Mouse (Mus musculus) left cerebral cortex, postnatal 14 days (tissue): ENCODE results near the gene Smoc1. TPM values are rescaled to one million over a fixed set of nuclear protein-coding genes. Genes with fewer than 3 reads are reported as not detected.

Experiments used
- DNase-seq, 2 experiments: peaks; one replicate each; pipeline ENCODE4 v3.0.0; 2021 to 2022; ENCODE audit warnings: low spot score in 2 of 2, mixed read lengths in 1 of 2
- intact Hi-C: fragments of 180-260 bp; cut with DNase I; formaldehyde crosslinking; loops from one replicate; pipeline ENCODE4 v1.15.1; 2025
- total RNA-seq, 2 experiments: library from RNA; stranded (reverse); gene quantifications; 2 replicates each; pipeline ENCODE4 v1.2.3; 2021

The Smoc1 gene
- total RNA-seq, 2 experiments from 2014 or later: 6.3 to 9.0 TPM

DNA sequence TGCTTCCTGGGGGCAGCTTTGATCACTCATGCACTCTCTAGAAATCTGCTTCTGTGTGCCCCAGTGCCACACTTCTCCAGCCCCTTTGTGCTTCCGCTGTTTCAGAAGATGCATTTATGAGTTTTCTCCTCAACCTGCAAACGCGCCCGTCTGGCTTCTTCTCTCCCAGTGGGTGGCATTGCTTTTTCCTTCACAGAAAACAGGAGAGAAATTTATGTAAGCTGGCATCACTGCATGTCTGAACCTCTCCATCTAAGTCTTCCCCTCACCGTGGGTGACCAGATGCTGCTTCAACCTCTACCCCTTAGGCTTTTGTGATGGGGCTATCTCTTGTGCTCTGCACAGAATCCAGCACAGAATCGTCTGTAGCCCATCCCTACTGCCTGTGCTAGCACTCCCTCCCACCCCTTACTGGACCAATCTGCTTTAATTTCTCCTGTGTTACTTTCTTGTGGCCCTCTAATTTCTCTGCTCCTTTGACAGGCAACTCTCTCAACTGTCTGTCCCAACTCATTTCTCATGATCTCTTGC, 35.3 kb downstream of the Smoc1 start:
- DNase-seq: peak in 1 of 2 experiments; percentile 8

DNA sequence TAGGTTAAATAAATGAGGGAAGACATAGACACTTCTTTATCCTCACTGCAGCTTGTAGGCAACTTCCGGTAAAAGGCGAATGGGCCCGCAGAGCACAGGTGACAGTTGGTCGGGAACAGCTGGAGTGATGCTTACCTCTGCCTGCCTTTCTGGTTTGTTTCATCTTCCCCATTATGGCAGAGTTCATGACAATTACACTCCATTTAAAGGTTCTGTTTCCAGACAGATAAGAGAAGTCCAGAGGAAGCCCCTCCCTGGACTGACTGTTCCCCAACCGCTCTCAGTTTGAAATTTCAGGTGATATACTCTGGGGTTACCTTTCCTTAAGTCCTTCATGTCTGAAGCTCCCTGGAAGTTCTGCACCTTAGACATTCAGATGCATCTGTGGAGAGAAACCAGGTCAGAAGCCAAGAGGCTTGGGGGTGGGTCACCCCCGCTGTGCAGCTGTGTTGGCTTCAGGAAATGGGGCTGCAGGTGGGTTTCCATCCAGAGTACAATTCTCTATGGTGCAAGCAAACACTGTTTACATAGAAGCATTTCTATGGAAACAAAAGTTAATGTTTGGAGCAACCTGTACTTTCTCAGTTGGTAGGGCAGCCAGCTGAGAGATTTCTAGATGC, 36.8 kb downstream of the Smoc1 start:
- no peak for DNase-seq
- intact Hi-C loops: no loop called here

More for the DNA sequence above, 35.3 kb downstream of the Smoc1 start:
- intact Hi-C loops: no loop called here

- intact Hi-C loops: no loop called here
- no peak for DNase-seq
Measured at GRCm38 (mm10) chr12:81074139-81074538, 47.5 kb downstream of the Smoc1 start.

DNA sequence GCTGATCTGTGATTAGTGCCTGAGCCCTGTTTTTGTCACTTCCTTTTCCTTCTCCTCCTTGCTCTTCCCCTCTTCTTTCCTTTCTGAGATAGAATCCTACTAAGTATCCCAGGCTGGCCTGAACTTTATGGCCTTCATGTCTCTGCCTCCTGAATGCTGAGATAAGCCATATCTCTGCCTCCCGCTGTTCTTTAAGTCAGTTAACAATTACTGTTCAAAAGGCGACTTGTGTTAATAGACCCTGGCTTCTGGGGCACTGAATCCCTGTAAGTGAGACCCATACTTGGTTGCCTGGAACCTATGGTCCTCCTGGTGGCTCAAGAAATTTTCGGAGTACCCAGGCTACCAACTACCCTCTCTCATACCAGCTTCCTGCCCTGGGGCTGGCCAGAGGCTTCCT, 48.3 kb downstream of the Smoc1 start:
- intact Hi-C loops: no loop called here
- DNase-seq: no peak

- no peak for DNase-seq
- intact Hi-C loops: no loop called here
Measured at GRCm38 (mm10) chr12:81077953-81078646, 51.5 kb downstream of the Smoc1 start.

DNA sequence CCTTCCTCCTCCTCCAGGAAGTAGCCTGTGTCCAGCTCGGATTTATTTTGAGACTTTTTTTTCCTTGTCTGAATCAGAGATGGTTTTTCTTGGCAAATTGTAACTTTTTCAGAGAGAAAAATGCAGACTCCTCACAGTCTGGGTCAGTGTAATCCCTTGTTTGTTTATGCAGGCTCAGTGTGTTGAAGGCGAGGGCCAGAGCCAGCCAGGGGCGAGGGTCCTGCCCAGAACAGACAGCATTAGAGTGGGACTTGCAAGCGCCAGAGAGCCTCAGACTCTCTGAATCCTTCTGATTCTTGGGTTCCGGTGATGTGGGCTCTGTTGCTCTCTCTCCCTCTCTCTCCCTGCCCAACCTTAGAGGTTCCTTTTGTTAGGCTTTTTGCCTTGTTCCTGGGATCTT, 53.7 kb downstream of the Smoc1 start:
- intact Hi-C loops: no loop called here
- no peak for DNase-seq

DNA sequence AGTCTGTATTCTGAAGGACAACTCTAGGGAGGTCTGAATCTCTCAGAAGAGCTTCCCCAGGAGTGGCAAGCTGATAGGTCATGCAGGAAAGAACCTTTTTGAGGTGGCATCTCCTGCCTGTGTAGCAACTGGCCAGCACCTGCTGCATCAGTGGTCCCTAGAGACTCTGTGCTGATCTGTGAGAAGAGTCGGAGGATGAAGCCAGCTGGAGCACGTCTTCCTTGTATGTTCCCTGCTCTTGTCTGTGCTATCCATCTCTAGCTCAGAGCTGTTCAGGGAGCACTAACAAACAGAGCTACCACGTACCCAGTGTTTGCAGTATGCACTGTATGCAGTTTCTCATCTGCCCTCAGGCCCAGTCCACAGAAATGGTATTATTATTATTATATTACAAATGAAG, 54.4 kb downstream of the Smoc1 start:
- intact Hi-C loops: no loop called here
- DNase-seq: no peak

GRCm38 (mm10) chr12:81083146-81083545, 56.5 kb downstream of the Smoc1 start:
- DNase-seq: no peak
- intact Hi-C loops: no loop called here

DNA sequence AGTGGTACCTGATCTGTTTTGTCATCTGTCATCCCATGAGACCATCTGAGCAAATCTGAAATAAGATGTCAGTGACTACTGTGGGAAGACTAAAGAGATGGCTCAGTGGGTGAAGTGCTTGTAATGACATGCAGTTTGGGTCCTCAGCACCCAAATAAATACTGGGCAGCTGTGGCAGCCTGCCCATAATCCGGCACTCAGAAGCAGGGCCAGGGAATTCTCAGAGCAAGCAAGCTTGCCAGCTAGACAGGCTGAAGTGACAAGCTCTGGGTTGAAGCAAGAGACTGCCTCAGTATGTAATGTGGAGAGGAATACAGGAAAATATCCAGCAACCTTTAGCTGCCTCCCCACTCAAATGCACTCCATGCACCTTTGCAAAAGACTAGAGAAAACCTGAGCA, 58.6 kb downstream of the Smoc1 start:
- intact Hi-C loops: no loop called here
- peak in 1 of 2 experiments; percentile 11 for DNase-seq

DNA sequence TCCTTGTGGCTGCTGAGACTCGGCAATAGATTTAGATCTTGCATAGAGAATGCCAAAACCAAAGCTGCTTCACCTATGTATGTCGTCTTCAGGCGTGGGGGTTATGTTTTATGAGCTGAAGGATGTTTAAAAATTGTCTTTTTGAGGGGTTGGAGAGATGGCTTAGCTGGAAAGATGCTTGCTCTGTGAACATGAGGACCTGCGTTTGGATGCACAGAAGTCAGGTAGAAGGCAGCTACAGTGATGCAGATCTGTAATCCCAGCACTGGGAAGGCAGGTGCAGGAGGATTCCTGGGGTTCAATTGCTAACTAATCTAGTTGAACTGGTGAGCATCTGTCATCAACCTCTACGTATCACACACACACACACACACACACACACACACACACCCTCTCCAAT, 61.5 kb downstream of the Smoc1 start:
- intact Hi-C loops: no loop called here

DNA sequence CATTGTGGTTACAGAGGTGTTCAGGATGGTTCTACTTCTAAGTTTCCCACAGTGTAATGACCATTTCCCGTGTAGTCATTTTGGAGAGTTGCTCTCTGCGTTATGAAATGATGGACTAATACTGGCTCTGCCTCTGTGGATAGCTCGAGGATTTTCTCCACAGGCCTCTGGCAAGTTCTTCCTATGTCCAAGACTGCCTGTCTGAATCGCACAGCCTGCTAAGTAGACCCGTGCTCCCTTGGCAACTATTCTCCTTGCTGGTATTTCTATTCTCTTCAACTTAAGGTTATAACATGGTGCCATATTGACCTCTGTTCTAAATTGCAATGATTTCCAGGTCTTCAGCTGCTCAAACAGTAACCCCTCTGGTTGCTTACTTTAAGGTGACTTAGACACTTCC, 65.0 kb downstream of the Smoc1 start:
- DNase-seq: no peak
- intact Hi-C loops: loop anchor here (5.0 kb wide), 1 partner anchor 46 kb away; no protein-coding TSS in a partner anchor

More for the DNA sequence above, 61.5 kb downstream of the Smoc1 start:
- DNase-seq: no peak

DNA sequence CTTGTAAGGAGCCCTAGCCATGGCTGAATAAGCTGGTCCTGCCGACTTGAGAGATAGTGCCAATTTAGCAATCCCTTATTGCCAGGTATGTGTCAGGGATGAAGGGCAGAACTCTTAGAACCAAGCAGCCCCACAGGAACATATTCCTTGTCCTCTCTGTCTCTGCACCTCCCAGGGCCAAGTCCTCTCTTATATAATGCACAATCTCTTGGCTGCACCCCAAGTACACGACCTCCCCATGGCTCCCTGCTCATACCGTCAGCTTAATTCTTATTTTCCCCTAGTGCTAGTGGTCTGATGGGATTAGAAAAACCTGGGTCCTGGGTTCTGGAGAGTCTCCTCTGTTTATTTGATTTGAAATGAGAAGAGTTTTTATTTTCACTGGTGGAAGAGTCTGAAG, 66.0 kb downstream of the Smoc1 start:
- intact Hi-C loops: loop anchor here (5.0 kb wide), 1 partner anchor 45 kb away; no protein-coding TSS in a partner anchor
- DNase-seq: no peak

- intact Hi-C loops: loop anchor here (5.0 kb wide), 1 partner anchor 44 kb away; no protein-coding TSS in a partner anchor
Measured at GRCm38 (mm10) chr12:81093211-81093610, 66.6 kb downstream of the Smoc1 start.

DNA sequence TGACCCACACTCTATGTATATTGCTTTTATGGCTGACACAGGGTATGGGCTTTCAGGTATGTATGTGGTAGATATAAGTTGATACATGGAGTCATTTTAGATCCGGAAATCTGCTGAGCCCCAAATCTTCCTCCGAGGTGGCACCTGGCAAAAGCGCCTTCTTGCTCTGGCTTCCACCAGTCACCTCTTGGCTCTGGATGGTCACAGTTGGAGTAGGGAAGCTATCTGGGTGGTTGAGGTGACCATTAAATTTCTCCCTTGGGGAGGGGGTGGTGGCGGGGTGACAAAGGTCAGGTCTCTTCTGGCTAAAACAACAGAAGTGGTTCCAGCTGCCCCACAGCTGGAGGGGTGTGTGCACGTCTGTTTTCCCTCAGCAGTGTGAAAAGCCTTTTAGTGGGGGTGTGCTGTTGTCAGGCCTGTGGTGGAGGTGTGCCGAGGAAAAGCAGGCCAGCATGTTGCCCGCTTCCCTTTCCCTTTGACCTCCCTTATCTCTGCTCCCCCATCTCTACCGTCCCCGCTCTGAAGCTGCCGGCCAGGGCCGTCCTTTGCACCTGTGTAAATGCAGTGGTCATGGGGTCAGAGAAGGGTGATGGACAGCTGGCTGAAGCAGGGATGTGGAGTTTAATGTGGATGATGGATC, 68.3 kb downstream of the Smoc1 start:
- intact Hi-C loops: loop anchor here (5.0 kb wide), 1 partner anchor 42 kb away; no protein-coding TSS in a partner anchor
- DNase-seq: no peak

More at GRCm38 (mm10) chr12:81093211-81093610, 66.6 kb downstream of the Smoc1 start:
- DNase-seq: no peak

GRCm38 (mm10) chr12:81097267-81097666, 70.7 kb downstream of the Smoc1 start:
- intact Hi-C loops: no loop called here
- no peak for DNase-seq

DNA sequence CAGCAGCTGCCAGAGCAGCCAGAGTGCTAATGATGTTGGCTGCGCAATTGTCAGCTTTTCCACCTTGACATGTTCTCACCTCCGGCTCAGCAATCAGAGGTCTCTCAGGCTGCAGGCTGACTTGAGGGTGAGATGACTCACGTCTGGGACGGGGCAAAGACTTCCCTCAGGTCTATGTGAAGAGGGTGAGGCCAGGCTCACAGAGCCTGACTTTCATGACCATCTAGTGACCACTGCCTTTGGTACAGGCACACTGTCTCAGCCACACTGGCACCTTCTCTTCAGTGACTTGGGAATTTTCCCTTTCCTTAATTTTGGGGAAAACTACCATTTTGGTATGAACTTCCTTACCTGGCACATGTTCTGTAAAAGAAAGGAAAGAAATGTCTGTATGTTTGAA, 71.1 kb downstream of the Smoc1 start:
- DNase-seq: no peak
- intact Hi-C loops: no loop called here

DNA sequence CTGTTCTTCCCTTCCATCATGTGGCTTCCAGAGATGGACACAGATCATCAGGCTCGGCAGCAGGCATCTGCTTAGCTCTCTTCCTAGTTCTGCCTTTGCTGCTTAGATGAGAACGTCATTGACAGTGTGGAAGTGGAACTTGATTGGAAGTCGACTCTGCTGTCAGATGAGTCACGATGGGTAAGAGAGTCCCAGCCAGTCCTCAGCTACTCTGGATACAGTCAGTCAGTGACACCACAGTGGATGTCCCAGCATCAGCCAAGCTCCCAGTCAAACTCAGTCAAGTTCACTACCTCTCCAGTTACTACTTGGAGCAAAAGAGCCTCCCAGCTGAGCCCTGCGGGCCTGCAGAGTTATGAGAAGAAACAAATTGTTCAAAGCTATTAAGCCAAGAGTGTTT, 72.6 kb downstream of the Smoc1 start:
- intact Hi-C loops: no loop called here
- no peak for DNase-seq

GRCm38 (mm10) chr12:81101691-81102090, 75.1 kb downstream of the Smoc1 start:
- intact Hi-C loops: no loop called here
- DNase-seq: no peak

DNA sequence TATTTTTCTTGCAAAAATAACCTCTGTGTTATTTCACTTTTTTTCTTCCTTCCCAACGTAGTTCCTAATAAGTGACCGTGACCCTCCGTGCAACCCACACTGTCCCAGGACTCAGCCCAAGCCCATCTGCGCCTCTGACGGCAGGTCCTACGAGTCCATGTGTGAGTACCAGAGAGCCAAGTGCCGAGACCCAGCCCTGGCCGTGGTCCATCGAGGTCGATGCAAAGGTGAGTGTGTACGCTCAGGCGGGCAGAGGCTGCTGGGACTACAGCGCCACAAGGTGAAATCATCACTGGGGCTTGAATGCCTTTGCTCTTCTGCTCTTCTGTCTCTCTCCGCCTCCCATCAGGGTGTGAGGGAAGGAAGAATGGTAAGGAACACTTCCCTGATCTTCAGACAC, 77.9 kb downstream of the Smoc1 start:
- no peak for DNase-seq
- intact Hi-C loops: no loop called here
